In the genomic region with DNA sequence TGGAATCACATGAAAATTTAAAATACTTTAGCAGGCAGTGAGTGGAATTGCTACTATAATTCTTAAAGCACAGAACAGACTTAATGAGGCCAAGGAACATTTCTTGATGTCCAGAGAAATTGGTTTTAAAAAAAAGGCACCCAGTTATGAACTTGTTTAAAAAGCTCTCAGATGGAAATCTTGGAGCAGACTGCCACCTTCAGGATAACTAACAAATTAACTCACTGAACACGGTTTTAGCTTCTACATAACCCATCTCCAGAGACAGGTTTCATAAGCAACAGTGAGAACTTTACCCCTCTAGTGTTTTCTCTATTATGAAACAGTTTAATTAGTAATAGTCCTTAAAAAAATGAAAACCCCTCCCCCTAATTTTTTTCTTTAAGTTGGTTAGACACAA, we compare ENCODE assay signal across 8 mouse cellular contexts. TPM values are rescaled to one million over a fixed set of nuclear protein-coding genes. Genes with fewer than 3 reads are reported as not detected.
DNase-seq lines count a peak whose midpoint lies in the region; ATAC-seq and TF ChIP-seq lines count a peak whose summit lies in the region.

No protein-coding gene starts in this region.

- peaks cover 11% of the 10 kb centered on the region for H3K4me1 ChIP-seq in hindbrain, embryonic 14.5 days (replicated peaks; ENCODE audit: control insufficient read depth, insufficient read depth, low read length)
- H3K4me1 ChIP-seq in lung, postnatal 0 days (ENCODE audit: insufficient read depth, low read depth, low read length): no peaks in the 10 kb centered on the region
- H3K4me1 ChIP-seq in stomach, postnatal 0 days (replicated peaks; ENCODE audit: control insufficient read depth, insufficient read depth): no peaks in the 10 kb centered on the region

- no peak; the same call in 1 of the 2 replicates for TF ChIP-seq EP300 in lung, postnatal 0 days (IDR thresholded peaks at IDR 0.05)
- no peak for TF ChIP-seq EP300 in stomach, postnatal 0 days (optimal IDR thresholded peaks at IDR 0.05)

- peak; percentile 72 for TF ChIP-seq CTCF in lung, postnatal 0 days (IDR thresholded peaks at IDR 0.05)
- peak; percentile 80 for TF ChIP-seq CTCF in stomach, postnatal 0 days (IDR thresholded peaks at IDR 0.05; ENCODE audit: low read depth)

- H3K9ac ChIP-seq in hindbrain, embryonic 14.5 days: no peak overlapping the region
- H3K9ac ChIP-seq in lung, postnatal 0 days (replicated peaks; ENCODE audit: low read depth): no peak overlapping the region
- no peak overlapping the region for H3K9ac ChIP-seq in stomach, postnatal 0 days (ENCODE audit: low read length)

- peak; percentile 23 to 76 for DNase-seq in kidney, adult 8-10 months
- DNase-seq in kidney, postnatal 4 days: no peak
- peak; percentile 56 for DNase-seq in MN1 (ENCODE audit: low spot score)
- peak; percentile 68 for DNase-seq in embryo, embryonic 10 days (ENCODE audit: low spot score)
- DNase-seq in hindbrain, embryonic 14.5 days (ENCODE audit: low spot score): peak; percentile 85
- peak; percentile 87 for DNase-seq in lung, postnatal 0 days (ENCODE audit: low spot score)
- no peak for DNase-seq in stomach, postnatal 0 days (ENCODE audit: low spot score)
- no peak for DNase-seq in spleen, postnatal 4 days (ENCODE audit: low spot score in 2 of 2)

- no peak overlapping the region for H3K27ac ChIP-seq in hindbrain, embryonic 14.5 days
- no peak overlapping the region for H3K27ac ChIP-seq in lung, postnatal 0 days (ENCODE audit: low read length)
- H3K27ac ChIP-seq in stomach, postnatal 0 days (replicated peaks): no peak overlapping the region

- ATAC-seq in hindbrain, embryonic 14.5 days (ENCODE audit: low FRiP score): no peak
- ATAC-seq in lung, postnatal 0 days: peak; percentile 16; the same call in 1 of the 2 replicates
- no peak for ATAC-seq in stomach, postnatal 0 days (ENCODE audit: low FRiP score, low TSS enrichment)

- 0 out of 2 replicates have a peak, but pooled peaks cover 4% of the 10 kb centered on the region for H3K9me3 ChIP-seq in hindbrain, embryonic 14.5 days (ENCODE audit: control insufficient read depth, low read length)
- no peaks in the 10 kb centered on the region for H3K9me3 ChIP-seq in lung, postnatal 0 days (ENCODE audit: low read length)
- H3K9me3 ChIP-seq in stomach, postnatal 0 days (ENCODE audit: control insufficient read depth, low read length): no peaks in the 10 kb centered on the region

- H3K36me3 ChIP-seq in hindbrain, embryonic 14.5 days (replicated peaks; ENCODE audit: control insufficient read depth, insufficient read depth): peaks cover 12% of the 10 kb centered on the region; the same call in 1 of the 2 replicates
- no peaks in the 10 kb centered on the region for H3K36me3 ChIP-seq in lung, postnatal 0 days (ENCODE audit: insufficient read depth, low read length)
- no peaks in the 10 kb centered on the region for H3K36me3 ChIP-seq in stomach, postnatal 0 days (ENCODE audit: control insufficient read depth, insufficient read depth, low read length)

- H3K4me3 ChIP-seq in hindbrain, embryonic 14.5 days (replicated peaks; ENCODE audit: low read length): 0 out of 2 replicates have a peak overlapping the region, but pooled peaks have one; percentile 85
- H3K4me3 ChIP-seq in lung, postnatal 0 days (ENCODE audit: low read depth, low read length): no peak overlapping the region
- H3K4me3 ChIP-seq in stomach, postnatal 0 days (ENCODE audit: low read depth, low read length): no peak overlapping the region

- H3K4me2 ChIP-seq in hindbrain, embryonic 14.5 days (replicated peaks): peak overlapping the region; percentile 56
- peak overlapping the region; percentile 70; the same call in 1 of the 2 replicates for H3K4me2 ChIP-seq in lung, postnatal 0 days (replicated peaks; ENCODE audit: low read depth, low read length)
- H3K4me2 ChIP-seq in stomach, postnatal 0 days (replicated peaks; ENCODE audit: low read depth): peak overlapping the region; percentile 61; the same call in 1 of the 2 replicates

- WGBS in hindbrain, embryonic 14.5 days: 2% methylated on average over 1 of the region's 1 CpGs
- 0% methylated on average over 1 of the region's 1 CpGs for WGBS in lung, postnatal 0 days
- WGBS in stomach, postnatal 0 days: 0% methylated on average over 1 of the region's 1 CpGs

- H3K27me3 ChIP-seq in hindbrain, embryonic 14.5 days (ENCODE audit: control insufficient read depth, insufficient read depth, low read length): no peaks in the 10 kb centered on the region
- H3K27me3 ChIP-seq in lung, postnatal 0 days (replicated peaks; ENCODE audit: insufficient read depth, low read length): no peaks in the 10 kb centered on the region
- H3K27me3 ChIP-seq in stomach, postnatal 0 days (ENCODE audit: control insufficient read depth, insufficient read depth, low read length): no peaks in the 10 kb centered on the region

RNA-seq across cellular contexts. Expression of a gene that starts 1.1 kb away (rescaled TPM):
- 74.2 and 78.9 TPM in 2 replicates for polyA plus RNA-seq in hindbrain, embryonic 14.5 days (2014; fragmentation: Nextera tagmentation; extraction: Ambion mirVana)
- polyA plus RNA-seq in lung, postnatal 0 days (2015; fragmentation: Nextera tagmentation; extraction: Ambion mirVana): 19.9 and 23.1 TPM in 2 replicates
- polyA plus RNA-seq in stomach, postnatal 0 days (2015; fragmentation: Nextera tagmentation; extraction: Ambion mirVana): 39.6 and 42.3 TPM in 2 replicates

RNA-seq across cellular contexts. Expression of a gene that starts 45.9 kb away (rescaled TPM):
- polyA plus RNA-seq in hindbrain, embryonic 14.5 days (2014; fragmentation: Nextera tagmentation; extraction: Ambion mirVana): 29.8 and 31.2 TPM in 2 replicates
- polyA plus RNA-seq in lung, postnatal 0 days (2015; fragmentation: Nextera tagmentation; extraction: Ambion mirVana): 0.95 and 1.2 TPM in 2 replicates
- polyA plus RNA-seq in stomach, postnatal 0 days (2015; fragmentation: Nextera tagmentation; extraction: Ambion mirVana): 1.9 and 2.4 TPM in 2 replicates

Comparison
In these comparisons a context has a peak if more than half of its experiments do, and no peak if none do; other contexts are left out.
1. DNase-seq: peak in kidney, adult 8-10 months (2 of 2), MN1 (single experiment), embryo, embryonic 10 days (single experiment), hindbrain, embryonic 14.5 days (single experiment) and lung, postnatal 0 days (single experiment); none in kidney, postnatal 4 days (0 of 2), stomach, postnatal 0 days (single experiment) and spleen, postnatal 4 days (0 of 2).
2. Peak in every context shown above with its lines, with median percentiles within 50 percentile points of each other: H3K4me2 ChIP-seq.